Mouse (Mus musculus) hindbrain, embryonic 16.5 days (tissue): ENCODE data around the gene Rab5c. TPM values are rescaled to one million over a fixed set of nuclear protein-coding genes. Genes with fewer than 3 reads are reported as not detected.

Source experiments
- ATAC-seq: fragments of 200-750 bp; cut with Nextera tagmentation; 2 replicates; pipeline ENCODE4 v1.8.0; 2017; ENCODE audit warnings: moderate TSS enrichment, moderate library complexity
- H3K27ac ChIP-seq: fragments of 300-500 bp; sonication (generic); 2 replicates; pipeline ENCODE4 v1.5.1; 2014; ENCODE audit warnings: low read depth, mild to moderate bottlenecking, control low read depth, low read length, moderate library complexity
- H3K27me3 ChIP-seq: fragments of 300-500 bp; sonication (generic); replicated peaks from 2 replicates; pipeline ENCODE4 v1.6.1; 2014; ENCODE audit warnings: low read length; ENCODE audit not compliant: control insufficient read depth, insufficient read depth
- H3K36me3 ChIP-seq: fragments of 300-500 bp; sonication (generic); 2 replicates; pipeline ENCODE4 v1.6.1; 2014; ENCODE audit warnings: mild to moderate bottlenecking, low read length, moderate library complexity, mixed read lengths; ENCODE audit not compliant: control insufficient read depth, insufficient read depth
- H3K4me1 ChIP-seq: fragments of 300-500 bp; sonication (generic); 2 replicates; pipeline ENCODE4 v1.6.1; 2014; ENCODE audit warnings: low read depth, low read length; ENCODE audit not compliant: control insufficient read depth, insufficient read depth
- H3K4me2 ChIP-seq: fragments of 300-500 bp; sonication (generic); 2 replicates; pipeline ENCODE4 v1.6.1; 2014; ENCODE audit warnings: mild to moderate bottlenecking, low read length, control low read depth, moderate library complexity
- H3K4me3 ChIP-seq: fragments of 300-500 bp; sonication (generic); 2 replicates; pipeline ENCODE4 v1.5.1; 2014; ENCODE audit warnings: mild to moderate bottlenecking, low read length, control low read depth, moderate library complexity
- H3K9ac ChIP-seq: fragments of 300-500 bp; sonication (generic); 2 replicates; pipeline ENCODE4 v1.6.1; 2014; ENCODE audit warnings: low read depth, mild to moderate bottlenecking, control low read depth, low read length, moderate library complexity
- H3K9me3 ChIP-seq: fragments of 300-500 bp; sonication (generic); 2 replicates; pipeline ENCODE4 v1.6.1; 2014; ENCODE audit warnings: mild to moderate bottlenecking, low read length, moderate library complexity; ENCODE audit not compliant: control insufficient read depth
- WGBS: fragments of 180-500 bp; shearing (Covaris S2); extraction: QIAGEN DNeasy Blood & Tissue Kit; methylation state at CpG from one replicate; pipeline ENCODE4 v1.1.7; 2014; 5-methylcytosine and 5-hydroxymethylcytosine counted together
- polyA plus RNA-seq: library from polyadenylated mRNA; unstranded; fragments of >200 nt; fragmentation: Nextera tagmentation; extraction: Ambion mirVana; gene quantifications from 2 replicates; pipeline ENCODE4 v1.2.1, GENCODE M21; 2015

Rab5c gene
- polyA plus RNA-seq, 1 experiment from 2014 or later, result 43.8 TPM

DNA sequence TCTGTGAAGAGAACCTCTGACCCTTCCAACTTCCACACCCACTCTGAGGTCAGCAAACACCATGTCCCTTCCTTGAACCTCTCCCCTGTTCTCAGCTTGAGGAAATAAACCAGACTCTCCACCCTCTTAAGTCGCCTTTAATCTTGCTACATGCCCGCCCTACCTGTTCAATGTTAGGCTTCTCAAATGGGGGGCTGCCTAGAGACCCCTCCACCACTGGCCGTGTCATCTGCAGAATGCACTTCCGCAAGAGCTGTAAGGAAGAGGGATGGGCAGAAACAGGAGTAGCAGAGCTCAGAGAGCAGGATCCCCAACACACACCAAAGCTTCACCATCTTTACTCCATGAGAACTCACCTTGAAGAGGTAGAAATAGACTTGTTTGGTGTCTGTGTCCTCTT is 27.0 kb downstream of the Rab5c start:
- Histone ChIP-seq H3K9ac (no peak overlapping the region), H3K27ac (no peak overlapping the region), H3K9me3 (no peaks in the 10 kb centered on the region), H3K4me3 (peak overlapping the region; percentile 100), H3K4me2 (peak overlapping the region; percentile 69), H3K4me1 (peaks cover 17% of the 10 kb centered on the region), H3K36me3 (peaks cover 32% of the 10 kb centered on the region), H3K27me3 (no peaks in the 10 kb centered on the region)
- no peak for ATAC-seq
- 89% methylated on average over 4 of the region's 4 CpGs for WGBS

- no peak overlapping the region for H3K9ac ChIP-seq
- no peak overlapping the region for H3K27ac ChIP-seq
- 95% methylated on average over 15 of the region's 15 CpGs for WGBS
- H3K4me2 ChIP-seq, result no peak overlapping the region
- no peaks in the 10 kb centered on the region for H3K27me3 ChIP-seq
- H3K9me3 ChIP-seq, result no peaks in the 10 kb centered on the region
- ATAC-seq, result no peak
- H3K4me3 ChIP-seq, result no peak overlapping the region
- peaks cover 33% of the 10 kb centered on the region for H3K36me3 ChIP-seq
- H3K4me1 ChIP-seq, result peaks cover 17% of the 10 kb centered on the region
Measured at GRCm38 (mm10) chr11:100710528-100710927, 27.5 kb downstream of the Rab5c start.

DNA sequence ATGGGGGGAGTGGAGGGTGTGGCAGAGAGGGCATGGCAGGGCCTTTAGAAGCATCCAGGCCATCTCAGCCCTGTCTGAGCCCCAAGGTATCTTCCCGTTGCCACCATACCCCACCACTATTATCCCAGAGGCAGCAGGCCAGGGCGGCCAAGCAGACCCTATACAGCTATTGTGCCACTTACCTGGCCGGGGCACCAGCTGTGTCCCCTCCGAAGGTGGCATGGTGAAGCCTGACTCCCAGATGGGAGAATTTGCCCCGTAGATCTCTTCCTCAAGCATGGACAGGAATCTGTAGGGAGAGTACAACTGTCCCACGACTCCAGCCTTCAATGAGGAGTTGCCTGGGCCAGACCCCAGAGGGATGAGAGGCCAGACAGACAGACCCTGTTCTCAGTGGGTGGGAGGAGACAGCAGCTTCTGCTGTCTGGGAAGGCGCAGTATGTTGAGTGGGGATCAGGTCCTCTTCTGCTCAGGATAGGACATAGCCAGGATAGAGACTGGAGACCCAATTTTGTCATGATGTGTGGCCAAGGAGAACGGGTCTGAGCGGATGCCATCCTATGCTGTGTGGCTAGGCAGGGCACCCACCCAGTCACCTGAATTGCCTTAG is 28.7 kb downstream of the Rab5c start:
- no peak overlapping the region for H3K4me3 ChIP-seq
- no peak overlapping the region for H3K4me2 ChIP-seq
- H3K4me1 ChIP-seq, result peaks cover 17% of the 10 kb centered on the region
- no peak for ATAC-seq
- H3K27ac ChIP-seq, result no peak overlapping the region
- H3K27me3 ChIP-seq, result no peaks in the 10 kb centered on the region
- H3K9me3 ChIP-seq, result no peaks in the 10 kb centered on the region
- WGBS, result 91% methylated on average over 9 of the region's 9 CpGs
- no peak overlapping the region for H3K9ac ChIP-seq
- peaks cover 40% of the 10 kb centered on the region for H3K36me3 ChIP-seq

GRCm38 (mm10) chr11:100705095-100705747 is 32.8 kb downstream of the Rab5c start:
- peaks cover 40% of the 10 kb centered on the region for H3K36me3 ChIP-seq

DNA sequence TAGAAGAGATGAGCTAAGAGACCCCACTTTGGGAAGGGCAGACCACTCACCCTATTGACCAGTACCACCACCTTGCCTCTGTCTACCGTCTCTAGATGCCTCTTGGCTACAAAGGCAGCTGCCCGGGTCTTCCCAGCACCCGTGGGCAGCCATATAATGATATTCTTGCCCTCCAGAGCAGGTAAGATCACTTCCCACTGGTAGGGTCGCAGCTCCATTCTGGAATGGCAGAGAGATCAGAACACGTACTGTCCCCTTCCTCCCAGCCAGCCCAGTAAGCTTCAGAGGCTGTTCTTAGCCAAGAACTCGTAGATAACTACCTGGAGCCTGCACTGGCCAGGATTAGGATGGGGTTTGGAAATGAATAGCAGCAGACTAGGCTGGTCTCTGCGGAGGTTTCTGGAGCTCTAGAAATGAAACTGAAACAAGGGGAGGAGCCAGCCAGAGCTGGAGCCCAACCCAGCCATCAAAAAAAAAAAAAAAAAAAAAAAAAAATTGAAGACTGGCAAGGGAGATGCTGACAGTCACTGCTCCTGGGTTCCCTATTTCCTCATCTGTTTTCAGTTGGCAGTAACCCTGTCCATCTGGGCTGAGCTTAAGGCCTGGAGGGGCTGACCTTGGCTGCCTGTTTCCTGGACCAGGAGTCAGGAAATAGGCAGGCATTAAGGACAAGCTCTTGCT is 34.0 kb downstream of the Rab5c start, which contains the start of gene Dhx58:
TSS of gene Dhx58 (minus strand) at position 421 of the 681 bp plus-strand sequence.
- Histone ChIP-seq H3K4me2 (no peak within 1 kb of the TSS), H3K27ac (no peak within 1 kb of the TSS)

More at GRCm38 (mm10) chr11:100705095-100705747, 32.8 kb downstream of the Rab5c start:
- H3K4me3 ChIP-seq, result no peak overlapping the region
- no peaks in the 10 kb centered on the region; the same call in 1 of the 2 replicates for H3K4me1 ChIP-seq
- no peaks in the 10 kb centered on the region for H3K27me3 ChIP-seq
- no peak overlapping the region for H3K27ac ChIP-seq
- no peak overlapping the region for H3K4me2 ChIP-seq
- no peak for ATAC-seq
- H3K9ac ChIP-seq, result no peak overlapping the region
- 95% methylated on average over 23 of the region's 23 CpGs for WGBS
- H3K9me3 ChIP-seq, result no peaks in the 10 kb centered on the region

DNA sequence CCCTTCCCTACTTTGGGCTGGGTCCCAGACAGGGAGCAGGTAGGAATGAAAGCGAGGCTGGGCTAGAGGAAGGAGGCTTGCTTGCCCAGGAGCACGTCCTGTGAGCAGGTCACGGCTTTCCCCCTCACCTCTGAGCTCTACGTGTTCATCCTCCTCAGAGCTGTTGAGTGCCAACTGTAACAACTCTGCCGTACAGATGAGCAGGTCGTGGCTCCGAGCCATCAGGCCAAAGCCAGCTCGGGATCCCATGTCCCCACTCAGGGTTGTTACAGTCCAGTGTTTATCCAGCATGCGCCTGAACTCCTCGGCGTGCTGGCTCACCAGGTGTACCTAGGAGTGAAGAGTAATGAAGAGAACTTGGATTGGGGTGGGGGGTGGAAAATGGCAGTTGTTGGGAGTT is 34.6 kb downstream of the Rab5c start:
- no peaks in the 10 kb centered on the region for H3K27me3 ChIP-seq
- 68% methylated on average over 11 of the region's 11 CpGs for WGBS
- peaks cover 26% of the 10 kb centered on the region for H3K36me3 ChIP-seq
- H3K9ac ChIP-seq, result no peak overlapping the region
- H3K27ac ChIP-seq, result no peak overlapping the region
- no peaks in the 10 kb centered on the region; the same call in 1 of the 2 replicates for H3K4me1 ChIP-seq
- 0 out of 2 replicates have a peak, but pooled peaks have one; percentile 14 for ATAC-seq
- no peak overlapping the region for H3K4me2 ChIP-seq
- no peak overlapping the region for H3K4me3 ChIP-seq
- no peaks in the 10 kb centered on the region for H3K9me3 ChIP-seq

More for the DNA sequence above, 34.0 kb downstream of the Rab5c start, which contains the start of gene Dhx58:
- Histone ChIP-seq H3K9me3 (no peaks in the 10 kb centered on the region), H3K4me3 (no peak within 1 kb of the TSS), H3K9ac (no peak within 1 kb of the TSS), H3K36me3 (peaks cover 32% of the 10 kb centered on the region), H3K27me3 (no peaks in the 10 kb centered on the region), H3K4me1 (no peaks in the 10 kb centered on the region; the same call in 1 of the 2 replicates)
- 69% methylated on average over 7 of the region's 7 CpGs for WGBS
- ATAC-seq, result no peak

DNA sequence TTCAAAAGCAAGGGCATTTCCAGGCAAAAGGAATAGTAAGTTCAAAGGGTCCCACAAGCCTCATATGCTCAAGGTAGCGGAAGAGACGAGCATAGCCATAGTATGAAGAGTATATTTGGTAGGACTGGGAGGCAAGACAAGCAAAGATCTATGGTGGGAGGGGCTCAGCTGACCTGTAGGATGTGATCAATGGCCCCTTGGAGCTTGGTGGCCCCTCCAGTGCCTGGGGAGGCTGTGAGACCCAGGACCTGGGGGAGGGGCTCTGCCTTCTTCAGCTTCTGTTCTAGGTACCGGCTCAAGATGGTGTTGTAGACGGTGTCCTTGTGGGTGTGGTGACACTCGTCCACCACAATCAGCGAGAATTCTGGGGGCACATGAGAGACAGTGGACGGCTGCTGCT is 35.1 kb downstream of the Rab5c start:
- Histone ChIP-seq H3K4me2 (peak overlapping the region; percentile 23), H3K4me1 (no peaks in the 10 kb centered on the region; the same call in 1 of the 2 replicates), H3K27ac (no peak overlapping the region), H3K9ac (no peak overlapping the region), H3K4me3 (no peak overlapping the region), H3K36me3 (peaks cover 22% of the 10 kb centered on the region), H3K27me3 (no peaks in the 10 kb centered on the region), H3K9me3 (no peaks in the 10 kb centered on the region)
- WGBS, result 44% methylated on average over 7 of the region's 7 CpGs
- ATAC-seq, result no peak

GRCm38 (mm10) chr11:100702081-100702851 is 35.7 kb downstream of the Rab5c start:
- H3K4me1 ChIP-seq, result no peaks in the 10 kb centered on the region; the same call in 1 of the 2 replicates
- H3K27me3 ChIP-seq, result no peaks in the 10 kb centered on the region
- no peak overlapping the region for H3K27ac ChIP-seq
- no peak for ATAC-seq
- no peak overlapping the region for H3K9ac ChIP-seq
- H3K9me3 ChIP-seq, result no peaks in the 10 kb centered on the region
- no peak overlapping the region for H3K4me3 ChIP-seq
- peak overlapping the region; percentile 23 for H3K4me2 ChIP-seq
- 30% methylated on average over 19 of the region's 19 CpGs for WGBS
- peaks cover 20% of the 10 kb centered on the region for H3K36me3 ChIP-seq
